Mouse (Mus musculus): Measurements from ENCODE around the gene Gm28490. TPM values are rescaled to one million over a fixed set of nuclear protein-coding genes. Genes with fewer than 3 reads are reported as not detected.
"Not testable (repeated sequence)": the region's sequence is repeated elsewhere in the genome, so short reads cannot be mapped to it uniquely, and the experiment has no call there.

The Gm28490 gene
- polyA plus RNA-seq (2017; shearing (Covaris generic)), result not detected

GRCm38 (mm10) chrY:31634656-31635055 is at the start of gene Gm28490:
TSS of gene Gm28490 (minus strand) at chrY:31634756.
- ATAC-seq, result not testable (repeated sequence)

Measured in activated CD4-positive, CD25-positive, alpha-beta regulatory T cell, adult 4 months (primary cell).